Mouse (Mus musculus): Measurements from ENCODE around the gene Tnfrsf25.

DNA sequence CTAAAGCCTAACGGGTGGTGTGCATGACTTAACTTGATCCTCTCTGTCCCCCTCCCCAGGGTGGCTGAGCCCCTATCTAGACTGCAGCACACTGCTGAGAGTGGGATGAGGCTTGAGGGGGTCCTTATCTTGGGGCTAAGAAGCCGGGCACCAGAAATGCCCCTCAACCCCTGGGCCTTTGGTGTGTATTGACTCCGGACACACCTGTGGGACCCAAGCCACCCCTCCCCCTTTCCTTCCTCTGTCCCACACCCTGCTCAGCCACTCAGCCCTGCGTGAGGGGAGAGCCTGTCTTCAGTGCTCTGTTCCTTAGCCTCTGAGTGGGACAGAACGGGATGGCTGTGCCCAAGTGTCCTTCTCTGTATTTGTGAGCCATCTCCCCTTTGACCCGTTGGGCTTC lies 18.8 kb upstream of the Tnfrsf25 start:
- no peak for TF ChIP-seq GATA1 (IDR thresholded peaks at IDR 0.05; ENCODE audit: low read length)
- TF ChIP-seq TAL1 (IDR thresholded peaks at IDR 0.05; ENCODE audit: low read length): no peak

Measured in erythroblast, embryonic 14.5 days (primary cell).